Mouse (Mus musculus) embryo, embryonic 11.5 days (tissue): ENCODE measurements at regions not wholly inside any gene's neighbourhood (a gene's known extent, or its start where the extent isn't known, plus 50 kb on each side); places are given as distances from the start of the nearest gene placed in this dataset.
"Not testable (repeated sequence)": the region's sequence is repeated elsewhere in the genome, so short reads cannot be mapped to it uniquely, and the experiment has no call there.

ENCODE experiments used
- DNase-seq: peaks from one replicate; pipeline ENCODE4 v3.0.0-alpha.2; 2012; ENCODE audit warnings: low read depth, low spot score

GRCm38 (mm10) chr7:118320307-118320706, 76.8 kb upstream of the Smg1 start:
- no peak for DNase-seq

DNA sequence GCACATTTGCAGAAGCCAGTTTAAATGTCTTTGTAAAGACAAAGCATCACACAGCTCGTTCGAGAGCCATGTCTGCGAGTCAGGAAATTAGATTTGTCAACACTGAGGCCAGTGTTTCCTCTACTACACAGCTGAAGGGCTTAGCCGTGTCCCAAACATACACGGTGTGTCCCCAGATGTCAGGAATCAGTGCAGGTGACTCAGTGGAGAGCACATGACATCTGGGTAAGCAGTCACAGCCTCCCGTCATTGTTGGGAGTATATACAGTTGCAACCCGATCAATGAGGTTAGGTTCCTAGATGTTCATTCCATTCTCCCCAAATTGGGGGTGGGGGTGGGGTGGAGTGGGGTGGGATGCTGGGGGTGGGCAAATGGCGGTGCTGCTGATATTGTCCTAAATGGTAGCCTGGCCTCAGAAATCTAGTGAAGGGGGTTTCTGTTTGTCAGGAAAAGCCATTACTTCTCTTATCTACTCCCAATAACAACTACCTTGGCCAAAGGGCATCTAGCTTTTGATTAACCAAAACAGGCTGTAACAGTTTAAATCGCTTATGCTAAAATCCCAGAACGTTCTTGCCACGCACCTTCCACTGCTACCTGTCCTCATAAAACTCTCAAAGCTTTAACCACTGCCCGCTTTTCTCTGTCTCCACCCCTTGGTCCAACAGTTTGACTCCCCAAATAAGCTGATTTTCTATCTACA, 75.1 kb upstream of the Smg1 start:
- DNase-seq = no peak

DNA sequence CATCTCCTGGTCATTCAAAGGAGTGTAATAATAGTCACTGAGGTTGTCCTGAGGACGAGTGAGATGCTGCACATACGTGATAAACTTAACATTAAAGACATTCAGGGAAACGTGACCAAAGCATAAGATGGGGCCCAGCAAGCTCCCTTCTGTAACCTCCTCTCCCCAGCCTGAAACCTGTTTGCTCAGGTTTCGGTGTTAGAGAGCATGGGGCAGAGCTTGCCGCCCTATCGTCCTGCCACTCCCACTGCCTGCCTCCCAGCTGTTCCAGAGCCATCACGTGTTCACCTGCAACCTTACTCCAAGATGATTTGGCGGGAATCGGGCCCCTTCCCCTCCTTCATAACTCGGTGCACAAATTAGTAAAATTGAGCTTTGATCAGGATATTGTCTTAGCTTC, 71.4 kb upstream of the Smg1 start:
- not testable (repeated sequence) for DNase-seq

DNA sequence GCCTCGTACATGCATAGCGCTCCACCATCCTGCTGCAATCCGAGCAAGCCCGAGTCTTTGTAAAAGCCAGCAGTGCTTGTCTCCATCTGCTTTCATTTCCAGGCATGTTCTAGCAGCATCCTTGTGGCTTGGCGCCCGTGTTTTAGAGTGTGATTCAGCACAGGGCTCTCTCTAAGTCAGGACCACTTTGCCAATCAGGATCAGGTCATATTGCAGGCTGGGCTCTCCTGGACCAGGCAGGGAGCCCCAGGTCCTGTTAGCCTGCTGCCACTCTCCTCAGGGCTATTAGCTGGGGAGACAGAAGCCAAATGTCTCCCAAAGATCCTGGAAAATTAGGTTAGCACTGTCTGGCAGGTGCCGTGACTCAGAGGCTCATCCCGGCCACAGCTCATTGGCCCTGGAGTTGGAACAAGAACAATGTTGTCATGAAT, 70.8 kb upstream of the Smg1 start:
- no peak for DNase-seq

DNA sequence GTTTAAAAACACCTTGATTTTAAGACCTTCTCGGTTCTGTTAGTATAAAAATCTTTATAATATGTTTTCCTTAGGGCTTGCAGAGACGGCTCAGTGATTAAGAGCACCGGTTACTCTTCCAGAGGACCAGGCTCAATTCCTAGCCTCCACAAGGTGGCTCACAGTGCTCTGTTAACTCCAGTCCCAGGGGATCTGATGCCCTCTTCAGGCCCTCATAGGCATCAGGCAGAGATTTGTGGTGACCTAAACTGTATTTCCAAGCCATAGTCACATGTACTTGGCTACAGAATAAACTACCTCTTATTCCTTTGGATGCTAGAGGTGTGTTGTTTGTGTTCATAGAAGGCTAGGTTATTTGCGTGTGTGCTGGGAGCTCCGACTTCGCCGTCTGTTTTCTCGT, 70.3 kb upstream of the Smg1 start:
- no peak for DNase-seq

GRCm38 (mm10) chr7:118309733-118310132, 66.3 kb upstream of the Smg1 start:
- no peak for DNase-seq

DNA sequence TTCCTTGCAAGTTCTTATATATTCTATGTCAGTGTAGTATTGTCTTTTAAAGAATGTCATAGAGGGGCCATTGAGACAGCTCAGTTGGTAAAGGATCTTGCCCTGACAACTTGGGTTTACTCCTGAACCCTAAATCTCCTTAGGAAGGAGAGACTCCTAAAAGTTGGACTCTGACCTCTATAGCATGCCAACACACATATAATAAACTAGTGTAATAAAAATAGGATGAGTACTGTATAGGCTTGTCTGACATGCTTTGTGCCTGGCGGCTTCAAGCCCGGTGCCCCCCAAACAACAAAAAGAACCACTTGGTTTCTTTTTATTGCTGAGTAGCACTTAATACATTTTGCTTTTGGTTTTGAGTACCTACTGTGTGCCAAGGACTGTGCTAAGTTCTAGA, 65.4 kb upstream of the Smg1 start:
- DNase-seq = no peak

DNA sequence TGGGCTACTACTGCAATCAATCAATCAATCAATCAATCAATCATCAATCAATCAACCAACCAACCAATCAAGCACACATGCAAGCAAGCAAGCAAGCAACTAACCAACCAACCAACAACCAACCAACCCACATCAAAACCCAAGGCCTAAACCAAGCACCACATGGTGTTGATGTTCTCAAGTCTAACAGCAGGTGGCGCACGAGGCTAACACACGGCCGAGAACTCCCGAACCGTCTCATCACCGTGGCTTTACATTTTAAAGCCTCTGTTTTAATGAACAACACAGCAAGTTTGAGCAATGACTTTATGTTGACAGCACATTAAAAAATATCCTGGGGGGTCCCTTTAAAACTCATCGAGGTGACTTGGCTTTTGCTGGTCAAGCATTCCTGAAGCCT, 61.3 kb upstream of the Smg1 start:
- peak; percentile 76 for DNase-seq

GRCm38 (mm10) chr7:118304338-118304737, 60.9 kb upstream of the Smg1 start:
- DNase-seq = no peak

DNA sequence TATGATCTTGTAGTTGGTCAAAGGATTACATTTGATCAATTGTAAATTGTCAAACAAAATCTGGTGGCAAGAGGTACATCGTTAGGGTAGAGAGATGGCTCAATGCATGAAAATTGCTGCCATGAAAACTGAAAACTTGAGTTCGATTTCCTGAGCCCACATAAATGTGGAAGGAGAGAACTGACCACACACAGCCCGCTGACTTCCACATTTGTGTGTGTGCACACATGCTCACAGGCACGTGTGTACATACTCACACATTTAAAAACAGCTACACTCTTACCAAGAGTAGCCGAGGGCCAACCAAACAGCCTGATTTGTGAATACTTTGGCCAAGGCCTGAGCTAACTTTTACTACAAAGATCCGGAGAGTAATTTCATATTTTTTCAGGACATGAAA, 60.5 kb upstream of the Smg1 start:
- DNase-seq = no peak

GRCm38 (mm10) chr7:118300678-118301342, 57.3 kb upstream of the Smg1 start:
- DNase-seq = no peak

GRCm38 (mm10) chr7:118297613-118298012, 54.1 kb upstream of the Smg1 start:
- DNase-seq = peak; percentile 70

DNA sequence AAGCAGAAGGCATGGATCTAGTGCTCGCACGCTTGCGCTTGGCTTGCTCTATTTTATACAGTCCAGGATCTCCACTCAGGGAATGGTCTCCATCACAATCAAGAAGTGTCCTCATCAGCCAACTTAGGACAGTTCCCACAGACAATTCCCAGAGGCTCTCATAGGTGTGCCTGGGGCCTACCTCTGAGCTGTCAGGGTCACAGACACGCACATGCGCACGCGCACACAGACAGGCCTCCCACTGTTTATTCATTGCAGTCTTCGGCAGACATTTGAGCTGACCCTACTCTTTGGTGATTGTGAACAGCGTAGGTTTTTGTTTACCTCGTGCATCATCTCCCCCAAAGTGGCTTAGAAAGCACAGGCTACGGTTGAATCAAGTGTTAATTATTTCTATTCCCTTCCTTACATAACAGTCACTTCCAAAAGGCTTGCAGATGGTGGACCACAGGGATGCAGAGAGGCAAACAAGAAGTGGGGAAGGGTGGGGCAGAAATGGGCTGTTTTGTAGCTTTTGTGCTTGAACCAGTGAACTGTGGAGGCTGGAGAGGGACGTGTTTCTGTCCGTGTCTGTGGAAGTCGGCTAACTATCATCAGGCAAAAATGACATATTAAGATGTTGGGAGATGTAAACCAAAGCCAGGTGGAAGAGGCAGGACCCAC, 53.5 kb upstream of the Smg1 start:
- DNase-seq = no peak

DNA sequence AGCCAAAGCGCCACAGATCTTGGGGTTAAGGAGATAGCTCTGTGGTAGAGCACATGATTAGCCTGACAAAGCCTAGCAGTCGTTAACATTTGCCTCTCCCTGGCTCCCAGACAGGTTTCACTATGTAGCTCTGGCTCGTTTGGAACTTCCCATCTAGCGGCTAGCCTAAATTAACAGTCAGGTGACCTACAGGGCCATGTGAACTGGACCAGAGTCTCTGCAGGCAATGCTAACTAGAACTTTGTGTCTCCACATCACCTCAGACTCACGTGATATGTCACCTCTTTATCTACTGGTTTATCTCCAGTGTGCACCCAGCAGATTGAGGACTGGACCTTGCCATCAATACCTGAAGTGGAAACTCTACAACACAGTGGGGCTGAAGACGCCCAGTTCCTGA, 52.4 kb upstream of the Smg1 start:
- no peak for DNase-seq

- DNase-seq = no peak
Observed at GRCm38 (mm10) chr7:118295275-118295674, 51.8 kb upstream of the Smg1 start.

DNA sequence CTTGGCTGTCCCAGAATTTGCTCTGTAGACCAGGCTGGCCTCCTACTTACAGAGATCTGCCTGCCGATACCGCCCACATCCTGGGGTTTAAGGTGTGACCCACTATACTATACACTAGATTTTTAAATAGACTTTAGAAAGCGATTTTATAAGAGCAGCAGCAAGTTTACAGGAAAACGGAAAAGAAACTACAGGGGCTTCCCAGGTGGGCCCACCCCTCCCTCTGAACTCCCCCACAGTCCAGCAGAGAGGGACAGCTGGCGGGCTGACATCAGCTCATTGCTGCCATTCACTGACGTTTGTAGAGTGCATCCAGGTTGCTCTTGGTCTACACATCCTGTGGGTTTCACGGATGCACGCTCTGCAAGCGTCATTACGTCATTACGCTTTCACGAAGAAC, 51.2 kb upstream of the Smg1 start:
- DNase-seq = no peak
